Mouse (Mus musculus) ES-E14 (cell line): ENCODE measurements at regions not wholly inside any gene's neighbourhood (a gene's known extent, or its start where the extent isn't known, plus 50 kb on each side); places are given as distances from the start of the nearest gene placed in this dataset.

ENCODE experiments used
- DNase-seq: peaks from one replicate; pipeline ENCODE4 v3.0.0-alpha.2; 2013; ENCODE audit warnings: low read depth, low spot score
- H3K27ac ChIP-seq: 2 replicates; pipeline ENCODE4 v1.5.1; 2012; ENCODE audit warnings: low read depth, mild to moderate bottlenecking, low read length, moderate library complexity, mixed read lengths; ENCODE audit not compliant: poor library complexity, insufficient read depth, severe bottlenecking
- H3K36me3 ChIP-seq: 2 replicates; pipeline ENCODE4 v1.6.1; 2012; ENCODE audit warnings: mild to moderate bottlenecking, low read length, moderate library complexity, mixed read lengths; ENCODE audit not compliant: control insufficient read depth, poor library complexity, insufficient read depth, severe bottlenecking
- H3K4me1 ChIP-seq, 2 experiments: fragments of 150-350 bp in 1 of 2; sonication (generic) in 1 of 2; 2 replicates each; pipeline ENCODE4 v1.6.1; 2012; ENCODE audit warnings: low read length in 2 of 2, mild to moderate bottlenecking in 1 of 2, mixed read lengths in 1 of 2; ENCODE audit not compliant: control insufficient read depth in 2 of 2, insufficient read depth in 2 of 2, poor library complexity in 1 of 2
- H3K4me3 ChIP-seq, 2 experiments: fragments of 150-350 bp in 1 of 2; sonication (generic) in 1 of 2; 2 replicates each; pipeline ENCODE4 v1.5.1; 2012; ENCODE audit warnings: low read length in 2 of 2, low read depth in 1 of 2, mild to moderate bottlenecking in 1 of 2, mixed read lengths in 1 of 2; ENCODE audit not compliant: insufficient read depth in 1 of 2, poor library complexity in 1 of 2, severe bottlenecking in 1 of 2
- H3K9ac ChIP-seq: 2 replicates; pipeline ENCODE4 v1.6.1; 2012; ENCODE audit warnings: low read depth, mild to moderate bottlenecking, low read length, mixed read lengths; ENCODE audit not compliant: poor library complexity, insufficient read depth, severe bottlenecking
- H3K9me3 ChIP-seq: fragments of 150-350 bp; sonication (generic); 2 replicates; pipeline ENCODE4 v1.6.1; 2012; ENCODE audit warnings: low read depth, mild to moderate bottlenecking, low read length; ENCODE audit not compliant: control insufficient read depth, insufficient read depth
- CHD2 ChIP-seq: IDR thresholded peaks from 2 replicates; pipeline ENCODE4 v1.6.1; 2014; ENCODE audit warnings: mild to moderate bottlenecking, low read depth, low read length, inconsistent platforms
- HCFC1 ChIP-seq: IDR thresholded peaks from 2 replicates; pipeline ENCODE4 v1.6.1; 2012; ENCODE audit warnings: low read length, inconsistent platforms, borderline replicate concordance; ENCODE audit not compliant: insufficient read depth
- MAFK ChIP-seq: IDR thresholded peaks from 2 replicates; pipeline ENCODE4 v1.6.1; 2014; ENCODE audit warnings: mild to moderate bottlenecking, low read depth, low read length, inconsistent platforms; ENCODE audit not compliant: insufficient read depth
- ZC3H11A ChIP-seq: IDR thresholded peaks from 2 replicates; pipeline ENCODE4 v1.6.1; 2012; ENCODE audit warnings: low read depth, mild to moderate bottlenecking, inconsistent platforms, low read length, borderline replicate concordance
- ZNF384 ChIP-seq: IDR thresholded peaks from 2 replicates; pipeline ENCODE4 v1.6.1; 2012; ENCODE audit warnings: low read depth, low read length, inconsistent platforms
- in situ Hi-C, 2 experiments: fragments of 600-800 bp; cut with MboI; formaldehyde crosslinking; loops; one replicate each; pipeline ENCODE4 v1.15.1; 2025; ENCODE audit warnings: low sequenced_read_pairs in 2 of 2, inconsistent platforms in 1 of 2; ENCODE audit not compliant: unreplicated experiment in 2 of 2

- Histone ChIP-seq H3K4me3 (no peak overlapping the region), H3K36me3 (no peaks in the 10 kb centered on the region), H3K27ac (no peak overlapping the region), H3K9me3 (no peaks in the 10 kb centered on the region), H3K4me1 (no peaks in the 10 kb centered on the region), H3K9ac (no peak overlapping the region)
- no peak for DNase-seq
- no peak for TF ChIP-seq MAFK
- TF ChIP-seq CHD2, result no peak
- TF ChIP-seq ZNF384, result no peak
- no peak for TF ChIP-seq HCFC1
- TF ChIP-seq ZC3H11A, result no peak
- in situ Hi-C loops, result no loop called here
Measured at GRCm38 (mm10) chr9:30533780-30534343, 107.0 kb downstream of the Snx19 start.

- no peak overlapping the region for H3K9ac ChIP-seq
- H3K36me3 ChIP-seq, result no peaks in the 10 kb centered on the region
- no peak for DNase-seq
- in situ Hi-C loops, result no loop called here
- TF ChIP-seq ZNF384, result no peak
- TF ChIP-seq HCFC1, result no peak
- TF ChIP-seq MAFK, result no peak
- TF ChIP-seq CHD2, result no peak
- no peak for TF ChIP-seq ZC3H11A
- no peaks in the 10 kb centered on the region for H3K4me1 ChIP-seq
- no peak overlapping the region for H3K27ac ChIP-seq
- no peak overlapping the region for H3K4me3 ChIP-seq
- H3K9me3 ChIP-seq, result no peaks in the 10 kb centered on the region
Measured at GRCm38 (mm10) chr9:30533091-30533779, 106.3 kb downstream of the Snx19 start.

- in situ Hi-C loops, result no loop called here
- H3K9ac ChIP-seq, result no peak overlapping the region
- H3K36me3 ChIP-seq, result no peaks in the 10 kb centered on the region
- H3K9me3 ChIP-seq, result no peaks in the 10 kb centered on the region
- H3K4me1 ChIP-seq, result peaks cover 0 to 5% of the 10 kb centered on the region in 2 experiments; a peak in 2 of 4 replicates
- no peak overlapping the region for H3K27ac ChIP-seq
- no peak for DNase-seq
- TF ChIP-seq ZC3H11A, result no peak
- no peak for TF ChIP-seq HCFC1
- TF ChIP-seq ZNF384, result no peak
- no peak for TF ChIP-seq MAFK
- TF ChIP-seq CHD2, result no peak
- no peak overlapping the region for H3K4me3 ChIP-seq
Measured at GRCm38 (mm10) chr9:30525086-30525485, 98.2 kb downstream of the Snx19 start.

- H3K36me3 ChIP-seq, result no peaks in the 10 kb centered on the region
- DNase-seq, result no peak
- H3K4me3 ChIP-seq, result no peak overlapping the region
- no peak overlapping the region for H3K27ac ChIP-seq
- no peaks in the 10 kb centered on the region for H3K9me3 ChIP-seq
- TF ChIP-seq CHD2 (no peak), ZC3H11A (no peak), ZNF384 (no peak), MAFK (no peak), HCFC1 (no peak)
- no peak overlapping the region for H3K9ac ChIP-seq
- H3K4me1 ChIP-seq, result peaks cover 4 to 5% of the 10 kb centered on the region in 2 experiments; a peak in 3 of 4 replicates
- in situ Hi-C loops, result no loop called here
Measured at GRCm38 (mm10) chr9:30524401-30525066, 97.6 kb downstream of the Snx19 start.
